Mouse (Mus musculus) lung, adult 2 months (tissue): Measurements from ENCODE around the gene Iqcb1. TPM values are rescaled to one million over a fixed set of nuclear protein-coding genes. Genes with fewer than 3 reads are reported as not detected.

Source experiments
- DNase-seq: peaks from one replicate; pipeline ENCODE4 v3.0.0; 2022
- H3K4me1 ChIP-seq: fragments of 200-500 bp; 2 replicates; pipeline ENCODE4 v1.6.1; 2011; ENCODE audit warnings: low read length; ENCODE audit not compliant: control insufficient read depth, insufficient read depth
- H3K4me3 ChIP-seq: fragments of 200-500 bp; replicated peaks from 2 replicates; pipeline ENCODE3; 2011; ENCODE audit warnings: low read depth, mild to moderate bottlenecking, control low read depth, low read length; ENCODE audit errors: extremely low read depth
- CTCF ChIP-seq: fragments of 200-500 bp; IDR thresholded peaks from 2 replicates; pipeline ENCODE4 v1.5.1; 2011; ENCODE audit warnings: mild to moderate bottlenecking, low read length, control low read depth; ENCODE audit not compliant: insufficient read depth
- POLR2A ChIP-seq: fragments of 200-500 bp; IDR thresholded peaks from 2 replicates; pipeline ENCODE4 v1.6.1; 2011; ENCODE audit warnings: low read depth, mild to moderate bottlenecking, control low read depth, low read length, borderline replicate concordance; ENCODE audit errors: extremely low read depth
- WGBS: fragments of 180-500 bp; shearing (Covaris S2); methylation state at CpG from one replicate; pipeline ENCODE4 v1.1.7; 2018; 5-methylcytosine and 5-hydroxymethylcytosine counted together
- polyA plus RNA-seq: library from polyadenylated mRNA; depleted of rRNA; stranded (reverse); fragments of >200 nt; gene quantifications from 2 replicates; pipeline ENCODE4 v1.2.3, GENCODE M21; 2012; rRNA removed

The Iqcb1 gene
- polyA plus RNA-seq, 1 experiment: 2.4 TPM

GRCm38 (mm10) chr16:36893317-36893716 lies 65.1 kb downstream of the Iqcb1 start:
- Histone ChIP-seq H3K4me1 (no peaks in the 10 kb centered on the region), H3K4me3 (no peak overlapping the region)
- no peak for DNase-seq
- TF ChIP-seq POLR2A (no peak), CTCF (no peak)
- 92% methylated on average over 10 of the region's 10 CpGs for WGBS

GRCm38 (mm10) chr16:36896712-36897111 lies 68.5 kb downstream of the Iqcb1 start:
- TF ChIP-seq CTCF (no peak), POLR2A (no peak)

GRCm38 (mm10) chr16:36903156-36903555 lies 75.0 kb downstream of the Iqcb1 start:
- no peak for TF ChIP-seq CTCF
- TF ChIP-seq POLR2A: no peak
- H3K4me1 ChIP-seq: no peaks in the 10 kb centered on the region
- H3K4me3 ChIP-seq: no peak overlapping the region
- 86% methylated on average over 5 of the region's 5 CpGs for WGBS
- no peak for DNase-seq

More at GRCm38 (mm10) chr16:36896712-36897111, 68.5 kb downstream of the Iqcb1 start:
- Histone ChIP-seq H3K4me1 (no peaks in the 10 kb centered on the region), H3K4me3 (no peak overlapping the region)
- DNase-seq: no peak
- 93% methylated on average over 6 of the region's 6 CpGs for WGBS

- TF ChIP-seq POLR2A (no peak), CTCF (no peak)
- Histone ChIP-seq H3K4me3 (no peak overlapping the region), H3K4me1 (no peaks in the 10 kb centered on the region)
- 80% methylated on average over 10 of the region's 10 CpGs for WGBS
- DNase-seq: no peak
Observed at GRCm38 (mm10) chr16:36911909-36912308, 83.7 kb downstream of the Iqcb1 start.

- H3K4me1 ChIP-seq: no peaks in the 10 kb centered on the region
- H3K4me3 ChIP-seq: no peak overlapping the region
- TF ChIP-seq CTCF: no peak
- no peak for TF ChIP-seq POLR2A
- 80% methylated on average over 13 of the region's 13 CpGs for WGBS
- DNase-seq: no peak
Observed at GRCm38 (mm10) chr16:36912311-36912710, 84.1 kb downstream of the Iqcb1 start.

GRCm38 (mm10) chr16:36914195-36914594 lies 86.0 kb downstream of the Iqcb1 start:
- TF ChIP-seq CTCF (no peak), POLR2A (no peak)
- no peak overlapping the region for H3K4me3 ChIP-seq
- WGBS: 85% methylated on average over 5 of the region's 5 CpGs
- H3K4me1 ChIP-seq: no peaks in the 10 kb centered on the region
- no peak for DNase-seq

- DNase-seq: no peak
- H3K4me1 ChIP-seq: no peaks in the 10 kb centered on the region
- TF ChIP-seq CTCF (no peak), POLR2A (no peak)
- H3K4me3 ChIP-seq: no peak overlapping the region
- 94% methylated on average over 10 of the region's 10 CpGs for WGBS
Observed at GRCm38 (mm10) chr16:36918505-36918904, 90.3 kb downstream of the Iqcb1 start.

GRCm38 (mm10) chr16:36920410-36920809 lies 92.2 kb downstream of the Iqcb1 start:
- TF ChIP-seq CTCF (no peak), POLR2A (no peak)
- no peak overlapping the region for H3K4me3 ChIP-seq
- H3K4me1 ChIP-seq: no peaks in the 10 kb centered on the region
- DNase-seq: no peak
- 44% methylated on average over 3 of the region's 3 CpGs for WGBS

GRCm38 (mm10) chr16:36921067-36921613 lies 93.0 kb downstream of the Iqcb1 start:
- 91% methylated on average over 8 of the region's 8 CpGs for WGBS
- no peak for DNase-seq
- no peak overlapping the region for H3K4me3 ChIP-seq
- TF ChIP-seq CTCF: no peak
- TF ChIP-seq POLR2A: no peak
- H3K4me1 ChIP-seq: no peaks in the 10 kb centered on the region

- TF ChIP-seq CTCF (no peak), POLR2A (no peak)
- WGBS: 84% methylated on average over 6 of the region's 6 CpGs
- H3K4me3 ChIP-seq: no peak overlapping the region
- no peaks in the 10 kb centered on the region for H3K4me1 ChIP-seq
- no peak for DNase-seq
Observed at GRCm38 (mm10) chr16:36921980-36922379, 93.8 kb downstream of the Iqcb1 start.

Other genes starting within 250 kb of the Iqcb1 start
- 1.8 and 2.8 TPM in 2 replicates for gene Cd86, start 162.3 kb upstream of the Iqcb1 start, polyA plus RNA-seq
- 14.8 and 14.9 TPM in 2 replicates for gene Ildr1, start 134.4 kb upstream of the Iqcb1 start, polyA plus RNA-seq
- gene Slc15a2, start 43.4 kb upstream of the Iqcb1 start, polyA plus RNA-seq: 9.0 and 13.9 TPM in 2 replicates
- gene Eaf2, start 46.6 kb downstream of the Iqcb1 start, polyA plus RNA-seq: 0.15 and 0.79 TPM in 2 replicates
- 46.3 and 48.6 TPM in 2 replicates for gene Golgb1, start 46.8 kb downstream of the Iqcb1 start, polyA plus RNA-seq
- gene Hcls1, start 106.6 kb downstream of the Iqcb1 start, polyA plus RNA-seq: 17.4 and 26.2 TPM in 2 replicates
- gene Fbxo40, start 162.1 kb downstream of the Iqcb1 start, polyA plus RNA-seq: 0.46 and 2.0 TPM in 2 replicates
- gene Polq, start 183.4 kb downstream of the Iqcb1 start, polyA plus RNA-seq: 0.11 and 0.13 TPM in 2 replicates